Mouse (Mus musculus): Measurements from ENCODE around the gene Cav3. TPM values are rescaled to one million over a fixed set of nuclear protein-coding genes. Genes with fewer than 3 reads are reported as not detected.

Cav3 gene
- polyA plus RNA-seq, 1 experiment = 3.0 TPM

- H3K79me3 ChIP-seq (ENCODE audit: low read depth) = no peaks in the 10 kb centered on the region
- no peaks in the 10 kb centered on the region for H3K79me2 ChIP-seq (ENCODE audit: control insufficient read depth, insufficient read depth)
- H3K27me3 ChIP-seq (ENCODE audit: control insufficient read depth, insufficient read depth, insufficient read length) = peaks cover 22% of the 10 kb centered on the region
- TF ChIP-seq MAX (IDR thresholded peaks at IDR 0.05) = no peak
- no peak for TF ChIP-seq USF1 (IDR thresholded peaks at IDR 0.05; ENCODE audit: low read depth)
- TF ChIP-seq CEBPB (IDR thresholded peaks at IDR 0.05; ENCODE audit: low read depth) = no peak
- no peak for TF ChIP-seq MYOG (IDR thresholded peaks at IDR 0.05; ENCODE audit: control insufficient read depth, extremely low read depth, insufficient read length)
- no peak for TF ChIP-seq CTCF (IDR thresholded peaks at IDR 0.05; ENCODE audit: control insufficient read depth, insufficient read depth, insufficient read length)
- no peak for TF ChIP-seq FOSL1 (IDR thresholded peaks at IDR 0.05; ENCODE audit: insufficient read depth, low read length, poor library complexity, severe bottlenecking)
- TF ChIP-seq MYOD1 (IDR thresholded peaks at IDR 0.05; ENCODE audit: control insufficient read depth, insufficient read length, low read depth) = no peak
- H3K36me3 ChIP-seq (ENCODE audit: control insufficient read depth, insufficient read depth) = no peaks in the 10 kb centered on the region
- H3K4me3 ChIP-seq (ENCODE audit: insufficient read depth, poor library complexity, severe bottlenecking) = no peak within 1 kb of the TSS
- no peak within 1 kb of the TSS for H3ac ChIP-seq (ENCODE audit: control insufficient read depth, insufficient read length, low read depth)
These were observed 30.7 kb downstream of the Cav3 start, which contains the start of gene Oxtr for GRCm38 (mm10) chr6:112489910-112490559. Oxtr (minus strand) TSS chr6:112489943.

- Histone ChIP-seq H3ac (ENCODE audit: control insufficient read depth, insufficient read length, low read depth) (no peak overlapping the region), H3K79me2 (ENCODE audit: control insufficient read depth, insufficient read depth) (no peaks in the 10 kb centered on the region), H3K4me3 (ENCODE audit: insufficient read depth, poor library complexity, severe bottlenecking) (no peak overlapping the region), H3K36me3 (ENCODE audit: control insufficient read depth, insufficient read depth) (no peaks in the 10 kb centered on the region), H3K79me3 (ENCODE audit: low read depth) (no peaks in the 10 kb centered on the region), H3K27me3 (ENCODE audit: control insufficient read depth, insufficient read depth, insufficient read length) (peaks cover 22% of the 10 kb centered on the region)
- TF ChIP-seq CTCF (IDR thresholded peaks at IDR 0.05; ENCODE audit: control insufficient read depth, insufficient read depth, insufficient read length) = peak; percentile 91
- TF ChIP-seq MYOD1 (IDR thresholded peaks at IDR 0.05; ENCODE audit: control insufficient read depth, insufficient read length, low read depth) = no peak
These were observed 31.4 kb downstream of the Cav3 start for GRCm38 (mm10) chr6:112490625-112491242.

DNA sequence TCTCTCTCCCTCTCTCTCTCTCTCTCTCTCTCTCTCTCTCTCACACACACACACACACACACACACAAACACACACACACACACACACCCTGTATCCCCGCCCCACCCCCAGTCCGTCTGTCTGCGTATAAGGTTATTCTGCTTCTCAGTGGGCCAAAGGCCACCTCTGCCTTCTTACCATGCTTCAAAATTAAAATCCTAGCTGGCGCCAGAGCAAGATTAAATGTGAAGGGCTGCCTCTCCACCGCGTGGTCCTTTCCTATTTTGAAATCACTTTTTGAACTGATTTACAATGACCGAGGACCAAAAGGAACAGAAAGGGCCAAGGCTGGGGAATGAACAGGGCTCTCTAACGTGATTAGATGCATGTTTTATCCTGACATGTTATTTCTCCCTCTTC is 32.2 kb downstream of the Cav3 start:
- peaks cover 22% of the 10 kb centered on the region for H3K27me3 ChIP-seq (ENCODE audit: control insufficient read depth, insufficient read depth, insufficient read length)
- TF ChIP-seq MAX (IDR thresholded peaks at IDR 0.05) (no peak), USF1 (IDR thresholded peaks at IDR 0.05; ENCODE audit: low read depth) (no peak), FOSL1 (IDR thresholded peaks at IDR 0.05; ENCODE audit: insufficient read depth, low read length, poor library complexity, severe bottlenecking) (no peak), CEBPB (IDR thresholded peaks at IDR 0.05; ENCODE audit: low read depth) (no peak), MYOG (IDR thresholded peaks at IDR 0.05; ENCODE audit: control insufficient read depth, extremely low read depth, insufficient read length) (no peak), CTCF (IDR thresholded peaks at IDR 0.05; ENCODE audit: control insufficient read depth, insufficient read depth, insufficient read length) (no peak)
- no peaks in the 10 kb centered on the region for H3K79me2 ChIP-seq (ENCODE audit: control insufficient read depth, insufficient read depth)
- H3K36me3 ChIP-seq (ENCODE audit: control insufficient read depth, insufficient read depth) = no peaks in the 10 kb centered on the region
- no peak overlapping the region for H3ac ChIP-seq (ENCODE audit: control insufficient read depth, insufficient read length, low read depth)
- no peak overlapping the region for H3K4me3 ChIP-seq (ENCODE audit: insufficient read depth, poor library complexity, severe bottlenecking)
- H3K79me3 ChIP-seq (ENCODE audit: low read depth) = no peaks in the 10 kb centered on the region

DNA sequence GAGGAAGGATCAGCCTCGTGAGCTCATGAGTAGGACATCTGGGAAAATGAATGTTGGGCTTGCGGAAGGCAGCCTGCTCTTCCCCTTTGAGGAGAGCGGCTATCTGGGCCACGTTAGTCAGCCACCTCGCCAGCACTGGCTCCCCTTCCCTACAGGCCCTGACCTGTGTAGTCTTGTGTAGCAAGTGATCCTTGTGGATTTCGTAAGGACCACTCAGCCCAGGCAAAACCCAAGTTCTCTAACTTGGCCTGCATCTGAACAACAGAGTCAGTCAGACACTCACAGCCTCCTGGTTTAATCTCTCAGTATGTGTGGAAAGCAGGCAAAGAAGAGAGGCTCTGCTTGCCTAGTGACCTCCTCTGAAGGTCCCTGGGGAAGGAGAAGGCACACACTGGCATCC is 33.4 kb downstream of the Cav3 start:
- H3K79me3 ChIP-seq (ENCODE audit: low read depth) = no peaks in the 10 kb centered on the region
- no peak for TF ChIP-seq MYOD1 (IDR thresholded peaks at IDR 0.05; ENCODE audit: control insufficient read depth, insufficient read length, low read depth)
- TF ChIP-seq CTCF (IDR thresholded peaks at IDR 0.05; ENCODE audit: control insufficient read depth, insufficient read depth, insufficient read length) = no peak
- TF ChIP-seq CEBPB (IDR thresholded peaks at IDR 0.05; ENCODE audit: low read depth) = no peak
- TF ChIP-seq USF1 (IDR thresholded peaks at IDR 0.05; ENCODE audit: low read depth) = no peak
- TF ChIP-seq MYOG (IDR thresholded peaks at IDR 0.05; ENCODE audit: control insufficient read depth, extremely low read depth, insufficient read length) = no peak
- TF ChIP-seq MAX (IDR thresholded peaks at IDR 0.05) = no peak
- TF ChIP-seq FOSL1 (IDR thresholded peaks at IDR 0.05; ENCODE audit: insufficient read depth, low read length, poor library complexity, severe bottlenecking) = no peak
- peaks cover 22% of the 10 kb centered on the region for H3K27me3 ChIP-seq (ENCODE audit: control insufficient read depth, insufficient read depth, insufficient read length)
- H3ac ChIP-seq (ENCODE audit: control insufficient read depth, insufficient read length, low read depth) = no peak overlapping the region
- no peaks in the 10 kb centered on the region for H3K36me3 ChIP-seq (ENCODE audit: control insufficient read depth, insufficient read depth)
- H3K4me3 ChIP-seq (ENCODE audit: insufficient read depth, poor library complexity, severe bottlenecking) = no peak overlapping the region
- no peaks in the 10 kb centered on the region for H3K79me2 ChIP-seq (ENCODE audit: control insufficient read depth, insufficient read depth)

- Histone ChIP-seq H3K79me2 (ENCODE audit: control insufficient read depth, insufficient read depth) (no peaks in the 10 kb centered on the region), H3K36me3 (ENCODE audit: control insufficient read depth, insufficient read depth) (no peaks in the 10 kb centered on the region), H3K79me3 (ENCODE audit: low read depth) (no peaks in the 10 kb centered on the region), H3ac (ENCODE audit: control insufficient read depth, insufficient read length, low read depth) (no peak overlapping the region), H3K4me3 (ENCODE audit: insufficient read depth, poor library complexity, severe bottlenecking) (no peak overlapping the region), H3K27me3 (ENCODE audit: control insufficient read depth, insufficient read depth, insufficient read length) (peaks cover 18% of the 10 kb centered on the region)
- TF ChIP-seq USF1 (IDR thresholded peaks at IDR 0.05; ENCODE audit: low read depth) = no peak
- no peak for TF ChIP-seq MAX (IDR thresholded peaks at IDR 0.05)
- no peak for TF ChIP-seq MYOD1 (IDR thresholded peaks at IDR 0.05; ENCODE audit: control insufficient read depth, insufficient read length, low read depth)
- TF ChIP-seq MYOG (IDR thresholded peaks at IDR 0.05; ENCODE audit: control insufficient read depth, extremely low read depth, insufficient read length) = no peak
- no peak for TF ChIP-seq CEBPB (IDR thresholded peaks at IDR 0.05; ENCODE audit: low read depth)
- no peak for TF ChIP-seq CTCF (IDR thresholded peaks at IDR 0.05; ENCODE audit: control insufficient read depth, insufficient read depth, insufficient read length)
- no peak for TF ChIP-seq FOSL1 (IDR thresholded peaks at IDR 0.05; ENCODE audit: insufficient read depth, low read length, poor library complexity, severe bottlenecking)
These were observed 34.1 kb downstream of the Cav3 start for GRCm38 (mm10) chr6:112493371-112493770.

All from C2C12 (cell line).